Mouse (Mus musculus) inflammation-experienced regulatory T-cells, adult 6 months (primary cell): ENCODE results near the gene Itpr1. TPM values are rescaled to one million over a fixed set of nuclear protein-coding genes. Genes with fewer than 3 reads are reported as not detected.
A peak's percentile ranks its signal among the peaks of the same experiment; 100 is the strongest.

Experiments used
- ATAC-seq: one replicate; pipeline ENCODE4 v1.8.0; 2017
- polyA plus RNA-seq, 3 experiments: library from polyadenylated mRNA; unstranded; fragments of 100-300 nt; shearing (Covaris generic); gene quantifications; one replicate each; pipeline ENCODE4 v1.2.1; 2017

Itpr1 gene
- polyA plus RNA-seq, 3 experiments from 2014 or later = 15.3 to 18.8 (median 17.0) TPM

- ATAC-seq = no peak
Observed at GRCm38 (mm10) chr6:108244571-108244970, 31.7 kb downstream of the Itpr1 start.

- ATAC-seq = no peak
Observed at GRCm38 (mm10) chr6:108246369-108247085, 33.6 kb downstream of the Itpr1 start.

- ATAC-seq = no peak
Observed at GRCm38 (mm10) chr6:108247211-108247610, 34.3 kb downstream of the Itpr1 start.

- no peak for ATAC-seq
Observed at GRCm38 (mm10) chr6:108248519-108248918, 35.6 kb downstream of the Itpr1 start.

GRCm38 (mm10) chr6:108249031-108249917 is 36.4 kb downstream of the Itpr1 start:
- no peak for ATAC-seq

GRCm38 (mm10) chr6:108249918-108250225 is 37.0 kb downstream of the Itpr1 start:
- ATAC-seq = no peak

- ATAC-seq = no peak
Observed at GRCm38 (mm10) chr6:108250416-108250815, 37.5 kb downstream of the Itpr1 start.

GRCm38 (mm10) chr6:108252565-108253360 is 39.9 kb downstream of the Itpr1 start:
- ATAC-seq = no peak

- ATAC-seq = no peak
Observed at GRCm38 (mm10) chr6:108254132-108255064, 41.5 kb downstream of the Itpr1 start.

GRCm38 (mm10) chr6:108255880-108256279 is 43.0 kb downstream of the Itpr1 start:
- ATAC-seq = no peak

- ATAC-seq = no peak
Observed at GRCm38 (mm10) chr6:108257225-108257624, 44.3 kb downstream of the Itpr1 start.

GRCm38 (mm10) chr6:108258631-108259030 is 45.7 kb downstream of the Itpr1 start:
- ATAC-seq = no peak

GRCm38 (mm10) chr6:108259671-108260070 is 46.8 kb downstream of the Itpr1 start:
- ATAC-seq = no peak

GRCm38 (mm10) chr6:108261506-108261905 is 48.6 kb downstream of the Itpr1 start:
- no peak for ATAC-seq

- no peak for ATAC-seq
Observed at GRCm38 (mm10) chr6:108264164-108264563, 51.3 kb downstream of the Itpr1 start.

- ATAC-seq = no peak
Observed at GRCm38 (mm10) chr6:108273451-108273850, 60.6 kb downstream of the Itpr1 start.

- ATAC-seq = no peak
Observed at GRCm38 (mm10) chr6:108274364-108275084, 61.6 kb downstream of the Itpr1 start.

- peak; percentile 47 for ATAC-seq
Observed at GRCm38 (mm10) chr6:108276880-108277507, 64.1 kb downstream of the Itpr1 start.

- ATAC-seq = no peak
Observed at GRCm38 (mm10) chr6:108277622-108278396, 64.9 kb downstream of the Itpr1 start.
